Mouse (Mus musculus) lung, postnatal 0 days (tissue): Measurements from ENCODE around the gene Pdlim4.

Source experiments
- CTCF ChIP-seq: IDR thresholded peaks from 2 replicates; pipeline ENCODE4 v1.5.1; 2016; ENCODE audit warnings: antibody characterized with exemption, mild to moderate bottlenecking
- EP300 ChIP-seq: IDR thresholded peaks from 2 replicates; pipeline ENCODE4 v1.6.1; 2016; ENCODE audit warnings: antibody characterized with exemption, mild to moderate bottlenecking, control low read depth

DNA sequence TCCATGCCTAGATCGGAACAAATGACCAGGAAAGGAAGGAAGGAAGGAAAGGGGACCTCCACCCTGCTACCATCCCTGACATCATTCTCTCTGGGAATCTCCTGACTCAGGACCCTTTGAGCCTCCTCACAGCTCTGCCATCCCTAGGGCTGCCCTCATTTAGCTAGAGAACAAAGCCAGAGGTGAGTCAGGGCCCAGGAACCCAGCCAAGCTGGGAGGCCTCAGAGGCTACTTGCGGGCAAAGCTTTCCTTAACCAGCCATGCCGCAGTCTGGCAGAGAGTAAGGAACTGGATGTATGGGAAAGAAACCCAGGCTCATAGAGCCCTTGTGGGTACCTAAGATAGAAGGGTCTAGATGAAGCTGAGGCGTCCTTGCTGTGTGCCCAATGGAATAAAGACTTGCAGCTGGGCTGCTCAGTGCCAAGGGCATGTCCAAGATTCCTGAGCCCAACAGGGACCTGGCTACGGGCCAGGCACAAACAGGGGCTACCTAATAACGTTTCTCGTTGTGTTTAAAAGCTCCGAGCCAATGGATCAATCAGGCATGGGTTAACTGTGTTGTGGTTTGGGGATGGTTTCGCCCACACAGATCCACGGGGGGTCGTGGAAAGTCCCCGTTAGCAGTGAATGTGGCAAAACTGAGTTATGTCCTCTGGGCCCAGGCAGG lies 6.6 kb downstream of the Pdlim4 start:
- TF ChIP-seq CTCF (no peak), EP300 (no peak)
